Mouse (Mus musculus): Measurements from ENCODE around the gene Cldn3. TPM values are rescaled to one million over a fixed set of nuclear protein-coding genes. Genes with fewer than 3 reads are reported as not detected.

Cldn3 gene
- total and polyA plus RNA-seq, 3 experiments, result not detected

GRCm38 (mm10) chr5:135008671-135009589 lies 22.9 kb downstream of the Cldn3 start, which contains the start of gene Abhd11:
TSS of gene Abhd11 (plus strand) at chr5:135009152.
- Histone ChIP-seq H3K79me2 (replicated peaks; ENCODE audit: control insufficient read depth, extremely low read depth, insufficient read depth, poor library complexity, severe bottlenecking) (no peaks in the 10 kb centered on the region; the same call in 1 of the 2 replicates), H3K9me3 (replicated peaks; ENCODE audit: low read length) (no peaks in the 10 kb centered on the region), H3K4me3 (replicated peaks in 1 of 3; ENCODE audit: low read depth in 2 of 3, low read length in 2 of 3, poor library complexity in 1 of 3) (peak within 1 kb of the TSS; percentile 66 to 73 (median 67)), H3K4me2 (ENCODE audit: insufficient read depth, low read depth, poor library complexity, severe bottlenecking) (peak within 1 kb of the TSS; percentile 84), H3K4me1 (ENCODE audit: control insufficient read depth in 1 of 2, insufficient read depth in 2 of 2) (peaks cover 10 to 31% of the 10 kb centered on the region in 2 experiments), H3K9ac (ENCODE audit: insufficient read depth, low read depth) (peak within 1 kb of the TSS; percentile 82), H3K36me3 (replicated peaks in 1 of 2; ENCODE audit: control insufficient read depth in 1 of 2, insufficient read depth in 1 of 2, low read length in 1 of 2) (peaks cover 2 to 18% of the 10 kb centered on the region in 2 experiments), H3K27ac (ENCODE audit: insufficient read depth, low read depth) (peak within 1 kb of the TSS; percentile 86), H3K27me3 (replicated peaks) (peaks cover 24% of the 10 kb centered on the region)
- dilution Hi-C loops (cut with MboI; ENCODE audit: extremely low pct_ligation_motif_present, extremely low pct_unique_long_range_greater_than_20kb, low sequenced_read_pairs), result no loop called here
- in situ Hi-C loops (cut with MboI; ENCODE audit: low pct_ligation_motif_present, low pct_unique_long_range_greater_than_20kb, low sequenced_read_pairs), result no loop called here
- DNase-seq (ENCODE audit: extremely low read depth), result peak; percentile 100
- TF ChIP-seq BHLHE40 (IDR thresholded peaks at IDR 0.05; ENCODE audit: low read depth, low read length), result peak; percentile 56
- peak; percentile 66; the same call in 1 of the 2 replicates for TF ChIP-seq MYC (IDR thresholded peaks at IDR 0.05; ENCODE audit: low read depth, low read length)
- 0 out of 2 replicates have a peak, but pooled peaks have one; percentile 33 for TF ChIP-seq MAZ (IDR thresholded peaks at IDR 0.05; ENCODE audit: low read depth, low read length)
- no peak for TF ChIP-seq CHD1 (IDR thresholded peaks at IDR 0.05; ENCODE audit: low read depth, low read length)
- no peak for TF ChIP-seq EP300 (IDR thresholded peaks at IDR 0.05; ENCODE audit: low read length)
- 0 out of 2 replicates have a peak, but pooled peaks have one; percentile 27 for TF ChIP-seq NRF1 (IDR thresholded peaks at IDR 0.05; ENCODE audit: low read depth, low read length)
- TF ChIP-seq MEF2A (IDR thresholded peaks at IDR 0.05; ENCODE audit: borderline replicate concordance, low read depth, low read length), result peak; percentile 44; the same call in 1 of the 2 replicates
- TF ChIP-seq ETS1 (conservative IDR thresholded peaks at IDR 0.05; ENCODE audit: low read depth, low read length), result peak; percentile 59
- peak; percentile 91 for TF ChIP-seq ELF1 (IDR thresholded peaks at IDR 0.05; ENCODE audit: low read depth, low read length)
- peak; percentile 77 for TF ChIP-seq POLR2A (IDR thresholded peaks at IDR 0.05; ENCODE audit: low read depth, low read length)
- peak; percentile 75 for TF ChIP-seq MAX (IDR thresholded peaks at IDR 0.05; ENCODE audit: low read length)
- peak; percentile 74 for TF ChIP-seq NELFE (IDR thresholded peaks at IDR 0.05; ENCODE audit: low read depth, low read length)
- no peak for TF ChIP-seq KAT2A (IDR thresholded peaks at IDR 0.05; ENCODE audit: insufficient replicate concordance, low read length)
- TF ChIP-seq E2F4 (IDR thresholded peaks at IDR 0.05; ENCODE audit: insufficient replicate concordance, low read depth, low read length), result no peak
- TF ChIP-seq ZMIZ1 (IDR thresholded peaks at IDR 0.05; ENCODE audit: low read depth, low read length), result peak; percentile 79; the same call in 1 of the 2 replicates
- no peak for TF ChIP-seq UBTF (IDR thresholded peaks at IDR 0.05; ENCODE audit: low read depth, low read length)
- 0 out of 2 replicates have a peak, but pooled peaks have one; percentile 14 for TF ChIP-seq CHD2 (IDR thresholded peaks at IDR 0.05; ENCODE audit: low read length)
- TF ChIP-seq CTCF (conservative IDR thresholded peaks at IDR 0.05 in 1 of 2, IDR thresholded peaks at IDR 0.05 in 1 of 2; ENCODE audit: low read depth in 2 of 2, low read length in 2 of 2), result no peak
- no peak for TF ChIP-seq PAX5 (IDR thresholded peaks at IDR 0.05; ENCODE audit: low read length)
- TF ChIP-seq MXI1 (IDR thresholded peaks at IDR 0.05; ENCODE audit: low read depth, low read length), result peak; percentile 77
- peak; percentile 81 for TF ChIP-seq USF1 (IDR thresholded peaks at IDR 0.05; ENCODE audit: low read depth, low read length)
- TF ChIP-seq RCOR1 (conservative IDR thresholded peaks at IDR 0.05; ENCODE audit: low read depth, low read length), result no peak
- TF ChIP-seq ZKSCAN1 (IDR thresholded peaks at IDR 0.05; ENCODE audit: borderline replicate concordance, low read depth, low read length), result no peak
- peak; percentile 54 for TF ChIP-seq SIN3A (IDR thresholded peaks at IDR 0.05; ENCODE audit: low read length)
- peak; percentile 5; the same call in 1 of the 2 replicates for TF ChIP-seq TCF12 (IDR thresholded peaks at IDR 0.05; ENCODE audit: low read depth, low read length)
- no peak for TF ChIP-seq RAD21 (IDR thresholded peaks at IDR 0.05; ENCODE audit: low read depth, low read length)
- peak; percentile 63 for TF ChIP-seq HCFC1 (IDR thresholded peaks at IDR 0.05; ENCODE audit: low read depth, low read length)
- TF ChIP-seq USF2 (conservative IDR thresholded peaks at IDR 0.05; ENCODE audit: low read depth, low read length), result peak; percentile 47
- 0 out of 2 replicates have a peak, but pooled peaks have one; percentile 43 for TF ChIP-seq POLR2AphosphoS2 (IDR thresholded peaks at IDR 0.05; ENCODE audit: low read depth, low read length)
- no peak for TF ChIP-seq ZC3H11A (IDR thresholded peaks at IDR 0.05; ENCODE audit: low read depth, low read length)
- peak; percentile 21; the same call in 1 of the 2 replicates for TF ChIP-seq GABPA (IDR thresholded peaks at IDR 0.05; ENCODE audit: insufficient replicate concordance, low read depth, low read length)
- TF ChIP-seq TBP (conservative IDR thresholded peaks at IDR 0.05; ENCODE audit: low read depth, low read length), result peak; percentile 60; the same call in 1 of the 2 replicates
- no peak for TF ChIP-seq SMC3 (IDR thresholded peaks at IDR 0.05; ENCODE audit: low read depth, low read length)
- TF ChIP-seq MAFK (IDR thresholded peaks at IDR 0.05; ENCODE audit: insufficient replicate concordance, low read length), result no peak
- TF ChIP-seq IRF4 (IDR thresholded peaks at IDR 0.05; ENCODE audit: low read depth, low read length), result peak; percentile 76; the same call in 1 of the 2 replicates
- TF ChIP-seq JUND (conservative IDR thresholded peaks at IDR 0.05; ENCODE audit: low read depth, low read length), result peak; percentile 62; the same call in 1 of the 2 replicates
- peak; percentile 65 for TF ChIP-seq JUN (IDR thresholded peaks at IDR 0.05; ENCODE audit: insufficient read depth, low read depth, low read length)

Measured in CH12.LX (cell line).